Mouse (Mus musculus) neural tube, embryonic 14.5 days (tissue): ENCODE results near the gene Aff1. TPM values are rescaled to one million over a fixed set of nuclear protein-coding genes. Genes with fewer than 3 reads are reported as not detected.
A peak's percentile ranks its signal among the peaks of the same experiment; 100 is the strongest.

Source experiments
- ATAC-seq: fragments of 200-750 bp; cut with Nextera tagmentation; 2 replicates; pipeline ENCODE4 v1.8.0; 2017; ENCODE audit warnings: low read depth, mild to moderate bottlenecking, moderate TSS enrichment, moderate library complexity
- H3K27ac ChIP-seq: fragments of 300-500 bp; sonication (generic); 2 replicates; pipeline ENCODE4 v1.5.1; 2014; ENCODE audit warnings: low read depth, mild to moderate bottlenecking, control low read depth, low read length, moderate library complexity, mixed read lengths
- H3K27me3 ChIP-seq: fragments of 300-500 bp; sonication (generic); 2 replicates; pipeline ENCODE4 v1.6.1; 2014; ENCODE audit warnings: low read length; ENCODE audit not compliant: control insufficient read depth, insufficient read depth
- H3K36me3 ChIP-seq: fragments of 300-500 bp; sonication (generic); 2 replicates; pipeline ENCODE4 v1.6.1; 2014; ENCODE audit warnings: low read length, mixed read lengths; ENCODE audit not compliant: control insufficient read depth, insufficient read depth
- H3K4me1 ChIP-seq: fragments of 300-500 bp; sonication (generic); 2 replicates; pipeline ENCODE4 v1.6.1; 2014; ENCODE audit warnings: low read length; ENCODE audit not compliant: control insufficient read depth, insufficient read depth
- H3K4me2 ChIP-seq: fragments of 300-500 bp; sonication (generic); 2 replicates; pipeline ENCODE4 v1.6.1; 2014; ENCODE audit warnings: mild to moderate bottlenecking, low read depth, low read length, control low read depth
- H3K4me3 ChIP-seq: fragments of 300-500 bp; sonication (generic); 2 replicates; pipeline ENCODE4 v1.5.1; 2014; ENCODE audit warnings: low read depth, low read length, control low read depth, mixed read lengths
- H3K9ac ChIP-seq: fragments of 300-500 bp; sonication (generic); replicated peaks from 2 replicates; pipeline ENCODE4 v1.6.1; 2014; ENCODE audit warnings: low read depth, mild to moderate bottlenecking, control low read depth, low read length, mixed read lengths
- H3K9me3 ChIP-seq: fragments of 300-500 bp; sonication (generic); 2 replicates; pipeline ENCODE4 v1.6.1; 2016; ENCODE audit warnings: low read length; ENCODE audit not compliant: control insufficient read depth
- WGBS: fragments of 180-500 bp; shearing (Covaris S2); extraction: QIAGEN DNeasy Blood & Tissue Kit; methylation state at CpG from one replicate; pipeline ENCODE4 v1.1.7; 2014; 5-methylcytosine and 5-hydroxymethylcytosine counted together
- polyA plus RNA-seq: library from polyadenylated mRNA; unstranded; fragments of >200 nt; fragmentation: Nextera tagmentation; extraction: Ambion mirVana; gene quantifications from 2 replicates; pipeline ENCODE4 v1.2.1, GENCODE M21; 2014

Aff1 gene
- polyA plus RNA-seq, 1 experiment from 2014 or later: 2.1 TPM

DNA sequence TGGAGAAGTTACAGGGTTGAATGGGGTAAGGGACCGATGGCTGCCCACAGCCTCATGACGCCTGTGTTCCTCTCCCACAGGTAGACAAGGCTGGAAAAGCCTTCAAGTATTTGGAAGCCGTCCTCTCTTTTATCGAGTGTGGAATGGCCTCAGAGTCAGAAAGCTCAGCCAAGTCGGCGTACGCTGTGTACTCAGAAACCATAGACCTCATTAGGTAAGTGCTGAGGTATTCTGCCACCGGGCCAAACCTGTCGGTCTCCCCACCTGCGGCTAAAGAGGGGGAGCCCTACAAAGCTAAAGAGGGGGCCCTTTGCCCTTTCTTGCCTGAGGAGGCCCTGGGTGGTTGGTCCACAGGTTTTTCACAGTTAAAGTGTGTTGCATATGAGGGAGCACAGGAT is 154.0 kb downstream of the Aff1 start:
- WGBS: 94% methylated on average over 10 of the region's 10 CpGs
- Histone ChIP-seq H3K4me2 (no peak overlapping the region), H3K9ac (no peak overlapping the region)

DNA sequence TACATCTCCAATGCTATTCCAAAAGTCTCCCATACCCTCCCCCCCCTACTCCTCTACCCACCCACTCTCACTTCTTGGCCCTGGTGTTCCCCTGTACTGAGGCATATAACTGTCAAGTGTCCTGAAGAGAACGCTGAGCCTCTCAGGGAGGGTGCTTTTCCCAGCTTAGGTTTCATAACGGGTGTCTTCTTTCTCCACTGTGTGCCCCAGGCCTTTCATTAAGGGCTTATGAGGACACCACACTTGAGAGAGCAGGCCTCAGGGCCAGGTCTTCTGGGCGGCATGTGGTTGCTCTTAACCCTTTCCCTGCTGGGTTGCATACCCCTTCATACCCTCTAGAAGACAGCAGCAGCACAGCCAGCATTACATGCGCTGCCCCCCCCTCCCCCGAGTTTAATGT is 154.4 kb downstream of the Aff1 start:
- no peak for ATAC-seq
- Histone ChIP-seq H3K4me1 (peaks cover 4% of the 10 kb centered on the region; the same call in 1 of the 2 replicates), H3K36me3 (no peaks in the 10 kb centered on the region), H3K4me3 (no peak overlapping the region), H3K27ac (no peak overlapping the region), H3K27me3 (no peaks in the 10 kb centered on the region), H3K4me2 (no peak overlapping the region), H3K9me3 (no peaks in the 10 kb centered on the region), H3K9ac (no peak overlapping the region)
- WGBS: 64% methylated on average over 5 of the region's 5 CpGs

More for the DNA sequence above, 154.0 kb downstream of the Aff1 start:
- Histone ChIP-seq H3K4me1 (peaks cover 4% of the 10 kb centered on the region; the same call in 1 of the 2 replicates), H3K27ac (no peak overlapping the region), H3K9me3 (no peaks in the 10 kb centered on the region), H3K4me3 (no peak overlapping the region), H3K36me3 (no peaks in the 10 kb centered on the region), H3K27me3 (no peaks in the 10 kb centered on the region)
- no peak for ATAC-seq

DNA sequence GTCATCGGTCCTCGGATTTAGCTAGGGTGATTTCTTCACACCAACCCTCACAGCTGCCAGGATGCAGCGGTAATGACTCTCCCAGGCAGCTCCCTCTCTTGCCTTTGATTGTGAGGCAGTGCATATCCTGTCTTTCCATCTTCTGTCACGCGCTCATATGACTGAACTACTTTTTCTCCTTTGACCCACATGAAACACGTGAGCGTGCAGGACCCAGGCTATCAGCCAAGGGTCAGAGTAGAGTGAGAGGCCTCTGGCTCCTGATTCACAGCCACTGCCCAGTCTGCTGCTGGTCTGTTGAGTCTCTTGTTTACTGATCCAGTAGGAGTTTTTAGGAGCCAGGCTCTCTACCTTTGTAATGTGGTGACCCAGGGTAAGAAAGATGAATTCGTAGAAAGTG is 156.4 kb downstream of the Aff1 start:
- Histone ChIP-seq H3K4me1 (peaks cover 4% of the 10 kb centered on the region; the same call in 1 of the 2 replicates), H3K9me3 (no peaks in the 10 kb centered on the region), H3K4me2 (no peak overlapping the region), H3K9ac (no peak overlapping the region), H3K4me3 (no peak overlapping the region), H3K27ac (no peak overlapping the region), H3K36me3 (no peaks in the 10 kb centered on the region), H3K27me3 (no peaks in the 10 kb centered on the region)
- WGBS: 92% methylated on average over 8 of the region's 8 CpGs
- ATAC-seq: no peak

DNA sequence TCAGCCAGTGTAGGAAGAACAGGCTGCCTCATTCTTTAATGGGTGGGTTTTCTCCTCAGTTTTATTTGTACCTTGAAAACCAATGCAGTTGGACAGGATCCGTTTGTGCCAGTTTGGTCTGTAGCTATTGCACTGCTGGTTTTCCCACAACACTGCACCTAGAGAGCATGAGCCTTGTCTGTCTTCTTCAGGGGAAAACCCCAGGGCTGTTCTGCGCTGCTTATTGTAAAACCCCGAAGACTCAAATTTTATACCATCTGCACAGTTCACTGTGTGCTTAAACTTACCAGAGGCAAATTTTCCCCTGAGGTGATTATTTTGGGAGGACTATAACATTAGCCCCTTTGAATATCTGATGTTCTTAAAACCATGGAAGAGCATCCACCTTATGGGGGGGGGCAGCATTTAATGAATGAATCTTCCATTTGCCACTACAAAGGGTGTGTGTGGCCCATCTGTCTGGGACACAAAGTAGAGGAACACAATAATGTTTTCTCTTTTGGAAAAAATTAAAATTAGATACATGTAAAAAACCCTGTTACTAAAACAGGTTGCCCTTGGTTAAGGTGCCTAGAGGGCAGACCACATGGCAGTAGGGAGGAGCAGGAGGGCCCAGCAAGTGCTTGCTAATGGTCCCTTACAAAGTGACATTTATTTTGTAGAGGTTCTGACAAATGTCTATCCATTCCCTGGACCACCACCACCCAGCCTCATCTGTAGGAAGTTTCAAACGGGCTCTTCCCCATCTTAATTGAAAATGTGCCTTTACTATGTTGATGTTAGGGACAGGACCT is 160.8 kb downstream of the Aff1 start:
- Histone ChIP-seq H3K36me3 (no peaks in the 10 kb centered on the region), H3K9me3 (no peaks in the 10 kb centered on the region), H3K27ac (no peak overlapping the region), H3K4me3 (no peak overlapping the region), H3K27me3 (no peaks in the 10 kb centered on the region), H3K4me1 (0 out of 2 replicates have a peak, but pooled peaks cover 7% of the 10 kb centered on the region), H3K9ac (no peak overlapping the region), H3K4me2 (no peak overlapping the region)
- ATAC-seq: no peak
- WGBS: 73% methylated on average over 4 of the region's 4 CpGs

DNA sequence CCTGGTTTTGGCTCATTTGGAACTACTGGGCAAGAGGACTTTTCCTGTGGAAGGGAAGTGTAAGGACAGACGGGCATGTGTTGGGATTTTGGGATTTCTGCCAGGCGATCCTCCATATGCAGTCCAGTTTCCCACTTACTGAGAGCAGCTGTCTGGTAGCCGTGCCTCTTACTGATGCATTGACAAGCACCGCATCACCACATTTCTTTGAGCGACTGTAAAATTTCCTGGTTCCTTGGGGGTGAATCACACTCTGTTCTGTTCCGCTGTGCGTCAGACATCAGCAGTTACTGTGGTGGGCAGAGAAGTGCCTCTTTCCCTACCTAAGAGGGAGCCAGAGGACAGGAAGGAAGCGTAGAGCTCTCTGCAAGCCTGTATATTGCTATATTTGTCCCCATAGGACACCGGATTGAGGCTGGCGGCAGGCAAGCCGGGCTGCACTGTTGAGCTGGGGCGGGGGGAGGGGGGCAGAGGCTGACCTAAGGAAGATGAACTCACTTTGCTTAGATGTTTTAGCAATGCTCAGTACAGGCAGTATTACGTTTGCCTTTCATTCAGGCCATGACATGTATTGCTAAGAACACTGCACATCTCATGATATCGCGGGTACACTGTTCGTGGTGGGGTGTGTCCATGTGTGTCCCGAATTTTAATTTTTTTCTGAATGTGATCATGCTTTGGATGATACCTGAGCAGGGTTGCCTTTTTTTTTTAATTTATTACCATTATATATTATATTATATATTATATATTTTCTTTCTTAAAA is 162.1 kb downstream of the Aff1 start:
- Histone ChIP-seq H3K9me3 (no peaks in the 10 kb centered on the region), H3K4me3 (no peak overlapping the region), H3K27me3 (no peaks in the 10 kb centered on the region), H3K27ac (peak overlapping the region; percentile 69), H3K36me3 (no peaks in the 10 kb centered on the region), H3K9ac (peak overlapping the region; percentile 4; the same call in 1 of the 2 replicates), H3K4me1 (0 out of 2 replicates have a peak, but pooled peaks cover 7% of the 10 kb centered on the region), H3K4me2 (peak overlapping the region; percentile 18; the same call in 1 of the 2 replicates)
- WGBS: 46% methylated on average over 17 of the region's 17 CpGs
- peak; percentile 82; the same call in 1 of the 2 replicates for ATAC-seq

DNA sequence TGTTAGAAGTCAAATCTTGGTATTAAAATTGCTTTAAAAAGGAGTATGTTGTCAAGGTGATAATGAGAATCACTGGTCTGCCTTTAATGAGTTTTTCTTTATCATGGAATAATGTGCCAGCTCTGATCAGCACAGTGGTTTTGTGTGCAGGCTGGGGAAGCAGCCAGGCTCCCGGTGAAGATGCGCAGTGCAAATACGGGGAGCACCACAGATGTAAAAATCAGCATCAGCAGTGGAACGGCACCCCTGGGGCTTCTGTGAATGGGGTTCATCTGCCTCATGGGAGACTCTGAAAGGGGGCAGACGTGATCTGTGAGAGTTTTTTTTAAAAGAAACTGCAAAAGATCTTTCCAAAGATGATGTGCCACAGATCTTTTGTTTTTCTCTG is 162.6 kb downstream of the Aff1 start:
- 36% methylated on average over 5 of the region's 5 CpGs for WGBS
- H3K27ac ChIP-seq: peak overlapping the region; percentile 57; the same call in 1 of the 2 replicates
- H3K36me3 ChIP-seq: no peaks in the 10 kb centered on the region
- peak; percentile 26; the same call in 1 of the 2 replicates for ATAC-seq
- 0 out of 2 replicates have a peak, but pooled peaks cover 7% of the 10 kb centered on the region for H3K4me1 ChIP-seq
- H3K4me3 ChIP-seq: no peak overlapping the region
- H3K27me3 ChIP-seq: no peaks in the 10 kb centered on the region
- no peak overlapping the region for H3K4me2 ChIP-seq
- H3K9ac ChIP-seq: no peak overlapping the region
- no peaks in the 10 kb centered on the region for H3K9me3 ChIP-seq

DNA sequence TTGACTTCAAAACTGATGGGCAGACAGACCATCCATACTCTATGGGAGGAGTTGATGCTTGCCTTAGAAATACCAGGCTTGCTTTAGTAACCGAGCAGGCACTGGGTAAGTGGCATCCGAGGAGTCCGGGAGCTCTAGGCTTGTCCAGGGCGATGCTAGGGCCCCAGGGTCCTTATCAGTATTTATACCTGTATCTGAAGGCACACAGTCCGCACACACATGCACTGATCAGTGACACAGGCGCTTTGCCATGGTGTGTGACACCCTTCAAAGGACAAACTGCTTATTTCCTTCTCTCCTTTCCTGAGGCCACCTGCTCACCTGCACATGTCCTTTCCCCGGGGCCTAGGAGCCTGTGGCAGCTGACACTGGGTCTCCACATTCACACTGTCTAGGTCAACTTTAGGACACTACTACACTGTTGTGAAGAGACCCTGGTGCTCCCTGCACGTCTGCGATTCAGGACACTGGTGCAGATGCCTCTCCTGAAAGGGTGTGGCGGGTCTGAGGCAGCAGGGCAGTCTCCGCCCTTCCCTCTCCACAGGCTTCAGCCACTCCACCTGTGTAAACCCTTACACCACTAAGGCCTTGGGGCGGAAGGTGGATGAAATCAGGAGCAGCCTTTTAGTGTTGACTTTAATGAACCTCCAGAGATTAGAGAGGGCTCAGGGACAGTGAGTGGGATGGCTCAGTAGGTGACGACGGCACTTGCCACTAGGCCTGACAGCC is 163.5 kb downstream of the Aff1 start:
- H3K4me2 ChIP-seq: no peak overlapping the region
- H3K9me3 ChIP-seq: no peaks in the 10 kb centered on the region
- H3K4me3 ChIP-seq: no peak overlapping the region
- H3K9ac ChIP-seq: no peak overlapping the region; the same call in 1 of the 2 replicates
- ATAC-seq: 0 out of 2 replicates have a peak, but pooled peaks have one; percentile 33
- H3K4me1 ChIP-seq: 0 out of 2 replicates have a peak, but pooled peaks cover 7% of the 10 kb centered on the region
- H3K36me3 ChIP-seq: no peaks in the 10 kb centered on the region
- H3K27me3 ChIP-seq: no peaks in the 10 kb centered on the region
- no peak overlapping the region; the same call in 1 of the 2 replicates for H3K27ac ChIP-seq
- 86% methylated on average over 14 of the region's 14 CpGs for WGBS

DNA sequence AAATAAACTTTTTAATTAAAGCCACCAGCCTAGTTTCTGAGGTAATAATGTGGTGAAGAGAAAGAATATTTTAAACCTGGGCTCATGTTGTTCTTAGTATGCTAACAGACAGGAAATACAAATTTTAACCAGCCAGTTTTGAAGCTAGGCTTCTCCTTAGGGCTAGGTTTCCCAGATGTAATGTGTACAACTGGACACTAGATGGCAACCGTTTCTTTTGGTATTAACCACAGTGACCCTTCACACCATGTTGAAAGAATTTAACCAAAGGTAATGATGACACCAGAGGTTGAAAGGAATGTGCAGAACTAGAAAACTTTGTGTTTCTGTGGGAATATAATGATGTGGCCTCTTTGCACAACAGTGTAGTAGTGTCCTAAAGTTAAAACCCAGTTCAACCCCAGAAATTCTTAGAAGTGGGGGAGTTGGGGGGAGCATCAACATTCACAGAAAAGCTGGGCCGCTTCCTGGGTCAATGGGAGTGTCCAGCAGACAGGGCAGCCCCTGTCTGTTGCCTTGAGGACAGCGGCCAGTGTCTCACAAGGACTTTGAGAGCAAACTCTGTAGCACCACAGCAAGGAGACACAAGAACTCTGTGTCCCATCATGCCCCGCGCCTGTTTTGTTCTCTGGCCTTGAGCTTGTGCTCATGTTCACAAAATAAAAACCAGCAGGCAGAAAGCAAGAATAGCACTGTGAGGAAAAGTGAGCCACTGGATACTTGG is 164.3 kb downstream of the Aff1 start:
- no peaks in the 10 kb centered on the region for H3K27me3 ChIP-seq
- 60% methylated on average over 5 of the region's 5 CpGs for WGBS

More for the DNA sequence above, 164.3 kb downstream of the Aff1 start:
- H3K4me1 ChIP-seq: 0 out of 2 replicates have a peak, but pooled peaks cover 7% of the 10 kb centered on the region
- H3K9ac ChIP-seq: no peak overlapping the region
- H3K9me3 ChIP-seq: no peaks in the 10 kb centered on the region
- no peak overlapping the region for H3K4me2 ChIP-seq
- H3K36me3 ChIP-seq: no peaks in the 10 kb centered on the region
- no peak overlapping the region for H3K27ac ChIP-seq
- ATAC-seq: peak; percentile 41; the same call in 1 of the 2 replicates
- H3K4me3 ChIP-seq: no peak overlapping the region
